Mouse (Mus musculus) midbrain, embryonic 14.5 days (tissue): ENCODE measurements around the gene Pik3r2. TPM values are rescaled to one million over a fixed set of nuclear protein-coding genes. Genes with fewer than 3 reads are reported as not detected.

Source experiments
- ATAC-seq: fragments of 200-750 bp; cut with Nextera tagmentation; 2 replicates; pipeline ENCODE4 v1.8.0; 2017; ENCODE audit warnings: moderate number of reproducible peaks, moderate library complexity; ENCODE audit not compliant: low FRiP score, low TSS enrichment
- DNase-seq: peaks from one replicate; pipeline ENCODE4 v3.0.0-alpha.2; 2015
- H3K27ac ChIP-seq: fragments of 300-500 bp; sonication (generic); replicated peaks from 2 replicates; pipeline ENCODE4 v1.5.1; 2014; ENCODE audit warnings: mild to moderate bottlenecking, low read depth, low read length, moderate library complexity
- H3K27me3 ChIP-seq: fragments of 300-500 bp; sonication (generic); 2 replicates; pipeline ENCODE4 v1.6.1; 2014; ENCODE audit warnings: low read length, control low read depth, mixed read lengths; ENCODE audit not compliant: control insufficient read depth, insufficient read depth
- H3K36me3 ChIP-seq: fragments of 300-500 bp; sonication (generic); 2 replicates; pipeline ENCODE4 v1.6.1; 2014; ENCODE audit warnings: low read length, control low read depth; ENCODE audit not compliant: control insufficient read depth, insufficient read depth
- H3K4me1 ChIP-seq: fragments of 300-500 bp; sonication (generic); 2 replicates; pipeline ENCODE4 v1.6.1; 2014; ENCODE audit warnings: mild to moderate bottlenecking, antibody characterized with exemption, low read length, control low read depth; ENCODE audit not compliant: control insufficient read depth, insufficient read depth
- H3K4me2 ChIP-seq: fragments of 300-500 bp; sonication (generic); 2 replicates; pipeline ENCODE4 v1.6.1; 2014; ENCODE audit warnings: mild to moderate bottlenecking, low read length, moderate library complexity
- H3K4me3 ChIP-seq: fragments of 300-500 bp; sonication (generic); replicated peaks from 2 replicates; pipeline ENCODE4 v1.5.1; 2014; ENCODE audit warnings: low read depth, low read length
- H3K9ac ChIP-seq: fragments of 300-500 bp; sonication (generic); replicated peaks from 2 replicates; pipeline ENCODE4 v1.6.1; 2014; ENCODE audit warnings: mild to moderate bottlenecking, low read length, moderate library complexity
- H3K9me3 ChIP-seq: fragments of 300-500 bp; sonication (generic); 2 replicates; pipeline ENCODE4 v1.6.1; 2016; ENCODE audit warnings: low read length, control low read depth, mixed read lengths; ENCODE audit not compliant: control insufficient read depth
- WGBS: fragments of 180-500 bp; shearing (Covaris S2); extraction: QIAGEN DNeasy Blood & Tissue Kit; methylation state at CpG from one replicate; pipeline ENCODE4 v1.1.7; 2014; 5-methylcytosine and 5-hydroxymethylcytosine counted together
- polyA plus RNA-seq: library from polyadenylated mRNA; unstranded; fragments of >200 nt; fragmentation: Nextera tagmentation; extraction: Ambion mirVana; gene quantifications from 2 replicates; pipeline ENCODE4 v1.2.1, GENCODE M21; 2014

Pik3r2 gene
- polyA plus RNA-seq, 1 experiment from 2014 or later: 79.2 TPM

- Histone ChIP-seq H3K4me3 (no peak overlapping the region), H3K36me3 (peaks cover 67% of the 10 kb centered on the region), H3K9me3 (no peaks in the 10 kb centered on the region), H3K9ac (no peak overlapping the region), H3K4me1 (peaks cover 20% of the 10 kb centered on the region), H3K27ac (0 out of 2 replicates have a peak overlapping the region, but pooled peaks have one; percentile 26), H3K4me2 (no peak overlapping the region), H3K27me3 (no peaks in the 10 kb centered on the region)
- 88% methylated on average over 9 of the region's 9 CpGs for WGBS
- no peak for ATAC-seq
- no peak for DNase-seq
These were observed 3.6 kb downstream of the Pik3r2 start for GRCm38 (mm10) chr8:70772890-70773289.

GRCm38 (mm10) chr8:70772075-70772474 is 4.4 kb downstream of the Pik3r2 start:
- peaks cover 15% of the 10 kb centered on the region for H3K4me1 ChIP-seq

DNA sequence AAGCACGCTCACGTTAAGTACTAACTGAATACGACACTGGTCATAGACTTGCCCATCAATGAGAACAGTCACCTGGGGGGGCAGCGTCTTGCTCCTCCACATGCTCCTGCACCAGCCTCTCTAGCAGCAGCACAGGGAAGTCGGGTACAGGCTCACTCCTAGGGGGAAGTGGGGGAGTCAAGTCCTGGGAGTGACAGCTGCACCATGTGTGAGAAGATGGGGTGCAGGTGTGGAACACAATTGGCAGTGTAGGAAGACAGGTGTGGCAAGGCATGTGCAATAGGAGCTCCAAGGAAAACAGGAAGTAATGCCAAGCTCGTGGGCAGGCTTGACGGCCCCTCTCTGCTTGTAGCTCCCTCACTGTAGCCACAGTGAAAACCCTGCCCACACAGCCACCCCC is 5.3 kb downstream of the Pik3r2 start:
- ATAC-seq (no peak), DNase-seq (no peak)
- Histone ChIP-seq H3K27ac (no peak overlapping the region), H3K4me1 (peaks cover 22% of the 10 kb centered on the region), H3K4me2 (no peak overlapping the region), H3K27me3 (peaks cover 9% of the 10 kb centered on the region; the same call in 1 of the 2 replicates), H3K36me3 (peaks cover 71% of the 10 kb centered on the region), H3K4me3 (no peak overlapping the region), H3K9me3 (no peaks in the 10 kb centered on the region), H3K9ac (no peak overlapping the region)
- WGBS: 94% methylated on average over 7 of the region's 7 CpGs

More at GRCm38 (mm10) chr8:70772075-70772474, 4.4 kb downstream of the Pik3r2 start:
- Histone ChIP-seq H3K27me3 (0 out of 2 replicates have a peak, but pooled peaks cover 2% of the 10 kb centered on the region), H3K9me3 (no peaks in the 10 kb centered on the region), H3K4me2 (no peak overlapping the region), H3K9ac (0 out of 2 replicates have a peak overlapping the region, but pooled peaks have one; percentile 9), H3K4me3 (no peak overlapping the region), H3K27ac (no peak overlapping the region), H3K36me3 (peaks cover 71% of the 10 kb centered on the region)
- ATAC-seq (no peak), DNase-seq (no peak)
- 94% methylated on average over 13 of the region's 13 CpGs for WGBS

- Histone ChIP-seq H3K4me1 (peaks cover 24% of the 10 kb centered on the region), H3K36me3 (peaks cover 71% of the 10 kb centered on the region), H3K9me3 (no peaks in the 10 kb centered on the region), H3K9ac (no peak overlapping the region), H3K27me3 (peaks cover 12% of the 10 kb centered on the region; the same call in 1 of the 2 replicates), H3K4me3 (no peak overlapping the region), H3K4me2 (no peak overlapping the region), H3K27ac (no peak overlapping the region)
- WGBS: 93% methylated on average over 13 of the region's 13 CpGs
- ATAC-seq: no peak
- DNase-seq: no peak
These were observed 5.8 kb downstream of the Pik3r2 start for GRCm38 (mm10) chr8:70770748-70771147.

DNA sequence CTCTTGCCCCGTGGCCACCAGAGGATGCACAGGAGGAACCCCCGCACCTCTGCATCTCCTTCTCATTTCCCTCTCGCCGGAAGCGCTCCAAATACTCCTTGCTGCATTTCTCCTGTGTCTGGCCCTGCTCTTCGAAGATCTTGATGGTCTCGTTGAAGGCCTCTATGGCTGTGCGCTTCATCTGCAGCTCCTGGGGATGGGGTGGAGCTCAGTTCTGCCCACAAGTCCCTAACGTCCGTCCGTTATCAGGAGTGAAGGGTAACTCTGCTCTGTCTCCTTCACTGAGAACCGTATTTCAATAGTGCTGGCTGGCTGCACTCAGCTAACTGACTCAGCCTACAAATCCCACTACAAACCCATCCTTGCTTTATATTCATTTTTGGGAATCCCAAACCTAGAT is 6.7 kb downstream of the Pik3r2 start:
- H3K27me3 ChIP-seq: peaks cover 12% of the 10 kb centered on the region; the same call in 1 of the 2 replicates
- H3K27ac ChIP-seq: no peak overlapping the region
- no peak overlapping the region for H3K9ac ChIP-seq
- H3K4me2 ChIP-seq: no peak overlapping the region
- no peak overlapping the region for H3K4me3 ChIP-seq
- no peak for DNase-seq
- peaks cover 16% of the 10 kb centered on the region for H3K4me1 ChIP-seq
- H3K9me3 ChIP-seq: no peaks in the 10 kb centered on the region
- H3K36me3 ChIP-seq: peaks cover 71% of the 10 kb centered on the region
- WGBS: 72% methylated on average over 12 of the region's 12 CpGs
- ATAC-seq: no peak

GRCm38 (mm10) chr8:70769359-70769758 is 7.2 kb downstream of the Pik3r2 start:
- WGBS: 7% methylated on average over 26 of the region's 26 CpGs
- ATAC-seq: peak; percentile 78
- no peak overlapping the region for H3K4me3 ChIP-seq
- H3K4me2 ChIP-seq: no peak overlapping the region
- H3K27ac ChIP-seq: no peak overlapping the region
- peak; percentile 98 for DNase-seq
- H3K36me3 ChIP-seq: peaks cover 66% of the 10 kb centered on the region
- no peak overlapping the region for H3K9ac ChIP-seq
- peaks cover 12% of the 10 kb centered on the region; the same call in 1 of the 2 replicates for H3K4me1 ChIP-seq
- H3K27me3 ChIP-seq: peaks cover 12% of the 10 kb centered on the region; the same call in 1 of the 2 replicates
- no peaks in the 10 kb centered on the region for H3K9me3 ChIP-seq

- Histone ChIP-seq H3K9ac (no peak overlapping the region), H3K4me1 (peaks cover 12% of the 10 kb centered on the region; the same call in 1 of the 2 replicates), H3K27me3 (peaks cover 12% of the 10 kb centered on the region; the same call in 1 of the 2 replicates), H3K4me2 (no peak overlapping the region), H3K36me3 (peaks cover 65% of the 10 kb centered on the region), H3K9me3 (no peaks in the 10 kb centered on the region), H3K4me3 (no peak overlapping the region), H3K27ac (no peak overlapping the region)
- DNase-seq: no peak
- peak; percentile 15; the same call in 1 of the 2 replicates for ATAC-seq
- 83% methylated on average over 16 of the region's 16 CpGs for WGBS
These were observed 7.6 kb downstream of the Pik3r2 start for GRCm38 (mm10) chr8:70768956-70769355.

- ATAC-seq (no peak), DNase-seq (no peak)
- Histone ChIP-seq H3K4me1 (peaks cover 12% of the 10 kb centered on the region; the same call in 1 of the 2 replicates), H3K9ac (no peak overlapping the region), H3K27me3 (peaks cover 12% of the 10 kb centered on the region; the same call in 1 of the 2 replicates), H3K4me3 (no peak overlapping the region), H3K9me3 (no peaks in the 10 kb centered on the region), H3K4me2 (no peak overlapping the region), H3K36me3 (peaks cover 60% of the 10 kb centered on the region), H3K27ac (no peak overlapping the region)
- 94% methylated on average over 32 of the region's 32 CpGs for WGBS
These were observed 8.2 kb downstream of the Pik3r2 start for GRCm38 (mm10) chr8:70768231-70768776.

- peaks cover 54% of the 10 kb centered on the region for H3K36me3 ChIP-seq
- no peak overlapping the region for H3K4me2 ChIP-seq
- no peaks in the 10 kb centered on the region for H3K9me3 ChIP-seq
- no peak overlapping the region for H3K9ac ChIP-seq
- H3K4me1 ChIP-seq: peaks cover 12% of the 10 kb centered on the region; the same call in 1 of the 2 replicates
- WGBS: 87% methylated on average over 6 of the region's 6 CpGs
- H3K27ac ChIP-seq: no peak overlapping the region
- DNase-seq (no peak), ATAC-seq (no peak)
- peaks cover 12% of the 10 kb centered on the region; the same call in 1 of the 2 replicates for H3K27me3 ChIP-seq
- no peak overlapping the region for H3K4me3 ChIP-seq
These were observed 9.0 kb downstream of the Pik3r2 start for GRCm38 (mm10) chr8:70767503-70767902.
